Mouse (Mus musculus): Measurements from ENCODE around the gene Gpr68.

GRCm38 (mm10) chr12:100865072-100865471, 42.9 kb downstream of the Gpr68 start:
- TF ChIP-seq POLR2A (IDR thresholded peaks at IDR 0.05; ENCODE audit: extremely low read depth, insufficient read depth, low read length) (no peak), CTCF (IDR thresholded peaks at IDR 0.05; ENCODE audit: extremely low read depth, insufficient read depth, low read length) (no peak)

All from cortical plate, adult 2 months (tissue).